Mouse (Mus musculus) kidney, embryonic 15.5 days (tissue): Measurements from ENCODE around the gene Hist1h3f. TPM values are rescaled to one million over a fixed set of nuclear protein-coding genes. Genes with fewer than 3 reads are reported as not detected.
"Not testable (repeated sequence)": the region's sequence is repeated elsewhere in the genome, so short reads cannot be mapped to it uniquely, and the experiment has no call there.

Experiments used
- ATAC-seq: fragments of 200-750 bp; cut with Nextera tagmentation; replicated peaks from 2 replicates; pipeline ENCODE4 v1.8.0; 2017; ENCODE audit warnings: moderate TSS enrichment; ENCODE audit not compliant: low FRiP score
- H3K27ac ChIP-seq: fragments of 300-500 bp; sonication (generic); 2 replicates; pipeline ENCODE4 v1.5.1; 2015; ENCODE audit warnings: mild to moderate bottlenecking, inconsistent platforms
- H3K27me3 ChIP-seq: fragments of 300-500 bp; sonication (generic); 2 replicates; pipeline ENCODE4 v1.6.1; 2015; ENCODE audit warnings: inconsistent platforms
- H3K36me3 ChIP-seq: fragments of 300-500 bp; sonication (generic); 2 replicates; pipeline ENCODE4 v1.6.1; 2015; ENCODE audit warnings: inconsistent platforms
- H3K4me1 ChIP-seq: fragments of 300-500 bp; sonication (generic); 2 replicates; pipeline ENCODE4 v1.6.1; 2015; ENCODE audit warnings: inconsistent platforms
- H3K4me2 ChIP-seq: fragments of 300-500 bp; sonication (generic); 2 replicates; pipeline ENCODE4 v1.6.1; 2015; ENCODE audit warnings: moderate library complexity, mild to moderate bottlenecking, inconsistent platforms
- H3K4me3 ChIP-seq: fragments of 300-500 bp; sonication (generic); replicated peaks from 2 replicates; pipeline ENCODE4 v1.5.1; 2015; ENCODE audit warnings: mild to moderate bottlenecking, inconsistent platforms
- H3K9ac ChIP-seq: fragments of 300-500 bp; sonication (generic); 2 replicates; pipeline ENCODE4 v1.6.1; 2015; ENCODE audit warnings: mild to moderate bottlenecking, inconsistent platforms
- H3K9me3 ChIP-seq: fragments of 300-500 bp; sonication (generic); replicated peaks from 2 replicates; pipeline ENCODE4 v1.6.1; 2016; ENCODE audit warnings: inconsistent platforms
- WGBS: fragments of 180-500 bp; shearing (Covaris S2); methylation state at CpG from one replicate; pipeline ENCODE4 v1.1.7; 2015; ENCODE audit warnings: mixed read lengths; 5-methylcytosine and 5-hydroxymethylcytosine counted together
- polyA plus RNA-seq: library from polyadenylated mRNA; unstranded; fragments of >200 nt; fragmentation: Nextera tagmentation; extraction: Ambion mirVana; gene quantifications from 2 replicates; pipeline ENCODE4 v1.2.1, GENCODE M21; 2015

The Hist1h3f gene
- polyA plus RNA-seq, 1 experiment from 2014 or later: 1.3 TPM

GRCm38 (mm10) chr13:23542999-23543607, 749 bp upstream of the Hist1h3f start, which contains the start of gene Hist1h2bh:
Gene Hist1h2bh (minus strand): TSS chr13:23543392.
- H3K27ac ChIP-seq: peak within 1 kb of the TSS; percentile 97
- H3K4me3 ChIP-seq: peak within 1 kb of the TSS; percentile 52
- WGBS: under 1% methylated on average over 28 of the region's 42 CpGs
- not testable (repeated sequence) for H3K9me3 ChIP-seq, H3K27me3 ChIP-seq, H3K36me3 ChIP-seq
- peaks cover 16% of the 10 kb centered on the region; the same call in 1 of the 2 replicates for H3K4me1 ChIP-seq
- H3K4me2 ChIP-seq: peak within 1 kb of the TSS; percentile 74
- peak within 1 kb of the TSS; percentile 57 for H3K9ac ChIP-seq
- peak; percentile 95 for ATAC-seq

GRCm38 (mm10) chr13:23544787-23545120, 902 bp downstream of the Hist1h3f start:
- H3K36me3 ChIP-seq, ATAC-seq, H3K9me3 ChIP-seq, H3K27me3 ChIP-seq: not testable (repeated sequence)
- H3K4me2 ChIP-seq: peak overlapping the region; percentile 74
- H3K9ac ChIP-seq: peak overlapping the region; percentile 45
- peak overlapping the region; percentile 97 for H3K27ac ChIP-seq
- peak overlapping the region; percentile 50 for H3K4me3 ChIP-seq
- under 1% methylated on average over 13 of the region's 14 CpGs for WGBS
- H3K4me1 ChIP-seq: 0 out of 2 replicates have a peak, but pooled peaks cover 13% of the 10 kb centered on the region

- peak overlapping the region; percentile 54 for H3K27ac ChIP-seq
- no peak overlapping the region for H3K4me3 ChIP-seq
- H3K9me3 ChIP-seq: no peaks in the 10 kb centered on the region
- H3K9ac ChIP-seq: no peak overlapping the region
- no peak overlapping the region for H3K4me2 ChIP-seq
- no peaks in the 10 kb centered on the region for H3K36me3 ChIP-seq
- 64% methylated on average over 5 of the region's 5 CpGs for WGBS
- no peak for ATAC-seq
- H3K27me3 ChIP-seq: no peaks in the 10 kb centered on the region
- peaks cover 14% of the 10 kb centered on the region for H3K4me1 ChIP-seq
Observed at GRCm38 (mm10) chr13:23546694-23547093, 2.8 kb downstream of the Hist1h3f start.

- no peaks in the 10 kb centered on the region for H3K9me3 ChIP-seq
- ATAC-seq: no peak
- peak overlapping the region; percentile 51 for H3K4me3 ChIP-seq
- no peaks in the 10 kb centered on the region for H3K36me3 ChIP-seq
- peaks cover 20% of the 10 kb centered on the region for H3K4me1 ChIP-seq
- WGBS: under 1% methylated on average over 3 of the region's 3 CpGs
- H3K4me2 ChIP-seq: peak overlapping the region; percentile 65
- peak overlapping the region; percentile 94 for H3K27ac ChIP-seq
- peak overlapping the region; percentile 49 for H3K9ac ChIP-seq
- no peaks in the 10 kb centered on the region for H3K27me3 ChIP-seq
Observed at GRCm38 (mm10) chr13:23550761-23551145, 6.9 kb downstream of the Hist1h3f start.

- not testable (repeated sequence) for H3K9me3 ChIP-seq, H3K27me3 ChIP-seq, H3K36me3 ChIP-seq
- Histone ChIP-seq H3K4me1 (peaks cover 20% of the 10 kb centered on the region), H3K27ac (peak within 1 kb of the TSS; percentile 94), H3K9ac (peak within 1 kb of the TSS; percentile 49), H3K4me2 (peak within 1 kb of the TSS; percentile 65), H3K4me3 (peak within 1 kb of the TSS; percentile 51)
- WGBS: under 1% methylated on average over 47 of the region's 47 CpGs
- peak; percentile 83 for ATAC-seq
Observed at GRCm38 (mm10) chr13:23551146-23551834, 7.4 kb downstream of the Hist1h3f start, which contains the start of gene Hist1h4f. Gene Hist1h4f (minus strand): TSS chr13:23551648.

- Histone ChIP-seq H3K4me1 (peaks cover 24% of the 10 kb centered on the region), H3K36me3 (no peaks in the 10 kb centered on the region), H3K27me3 (no peaks in the 10 kb centered on the region), H3K9ac (peak overlapping the region; percentile 39; the same call in 1 of the 2 replicates), H3K4me3 (peak overlapping the region; percentile 51), H3K9me3 (no peaks in the 10 kb centered on the region), H3K27ac (peak overlapping the region; percentile 94), H3K4me2 (peak overlapping the region; percentile 65)
- no peak for ATAC-seq
- WGBS: 52% methylated on average over 8 of the region's 8 CpGs
Observed at GRCm38 (mm10) chr13:23551931-23552914, 8.4 kb downstream of the Hist1h3f start.

GRCm38 (mm10) chr13:23552962-23553361, 9.1 kb downstream of the Hist1h3f start, which contains the start of gene Hist1h1d:
Gene Hist1h1d (plus strand): TSS chr13:23553262.
- H3K4me1 ChIP-seq: peaks cover 24% of the 10 kb centered on the region
- ATAC-seq: no peak
- no peak within 1 kb of the TSS for H3K4me3 ChIP-seq
- no peaks in the 10 kb centered on the region for H3K36me3 ChIP-seq
- H3K27ac ChIP-seq: peak within 1 kb of the TSS; percentile 99
- H3K4me2 ChIP-seq: peak within 1 kb of the TSS; percentile 65
- H3K9me3 ChIP-seq: no peaks in the 10 kb centered on the region
- no peaks in the 10 kb centered on the region for H3K27me3 ChIP-seq
- no peak within 1 kb of the TSS for H3K9ac ChIP-seq

- no peaks in the 10 kb centered on the region for H3K27me3 ChIP-seq
- WGBS: 23% methylated on average over 9 of the region's 9 CpGs
- no peak for ATAC-seq
- H3K4me3 ChIP-seq: peak overlapping the region; percentile 63
- H3K4me2 ChIP-seq: peak overlapping the region; percentile 87
- no peaks in the 10 kb centered on the region for H3K9me3 ChIP-seq
- H3K36me3 ChIP-seq: no peaks in the 10 kb centered on the region
- peak overlapping the region; percentile 87 for H3K9ac ChIP-seq
- peaks cover 24% of the 10 kb centered on the region for H3K4me1 ChIP-seq
- H3K27ac ChIP-seq: peak overlapping the region; percentile 99
Observed at GRCm38 (mm10) chr13:23554393-23554792, 10.5 kb downstream of the Hist1h3f start.

GRCm38 (mm10) chr13:23554925-23555838, 11.3 kb downstream of the Hist1h3f start:
- Histone ChIP-seq H3K27ac (peak overlapping the region; percentile 99), H3K4me2 (peak overlapping the region; percentile 87), H3K36me3 (no peaks in the 10 kb centered on the region), H3K9me3 (no peaks in the 10 kb centered on the region), H3K4me1 (peaks cover 24% of the 10 kb centered on the region), H3K27me3 (no peaks in the 10 kb centered on the region), H3K9ac (peak overlapping the region; percentile 87), H3K4me3 (peak overlapping the region; percentile 63)
- ATAC-seq: peak; percentile 91
- under 1% methylated on average over 54 of the region's 54 CpGs for WGBS

GRCm38 (mm10) chr13:23555839-23556416, 12.1 kb downstream of the Hist1h3f start:
- no peaks in the 10 kb centered on the region for H3K9me3 ChIP-seq
- under 1% methylated on average over 18 of the region's 18 CpGs for WGBS
- H3K4me1 ChIP-seq: peaks cover 22% of the 10 kb centered on the region
- peak overlapping the region; percentile 87 for H3K4me2 ChIP-seq
- no peaks in the 10 kb centered on the region for H3K36me3 ChIP-seq
- peak overlapping the region; percentile 63 for H3K4me3 ChIP-seq
- peak overlapping the region; percentile 99 for H3K27ac ChIP-seq
- H3K27me3 ChIP-seq: no peaks in the 10 kb centered on the region
- peak; percentile 82 for ATAC-seq
- peak overlapping the region; percentile 87 for H3K9ac ChIP-seq
